8 mouse cellular contexts compared by ENCODE assay signal in the genomic region with DNA sequence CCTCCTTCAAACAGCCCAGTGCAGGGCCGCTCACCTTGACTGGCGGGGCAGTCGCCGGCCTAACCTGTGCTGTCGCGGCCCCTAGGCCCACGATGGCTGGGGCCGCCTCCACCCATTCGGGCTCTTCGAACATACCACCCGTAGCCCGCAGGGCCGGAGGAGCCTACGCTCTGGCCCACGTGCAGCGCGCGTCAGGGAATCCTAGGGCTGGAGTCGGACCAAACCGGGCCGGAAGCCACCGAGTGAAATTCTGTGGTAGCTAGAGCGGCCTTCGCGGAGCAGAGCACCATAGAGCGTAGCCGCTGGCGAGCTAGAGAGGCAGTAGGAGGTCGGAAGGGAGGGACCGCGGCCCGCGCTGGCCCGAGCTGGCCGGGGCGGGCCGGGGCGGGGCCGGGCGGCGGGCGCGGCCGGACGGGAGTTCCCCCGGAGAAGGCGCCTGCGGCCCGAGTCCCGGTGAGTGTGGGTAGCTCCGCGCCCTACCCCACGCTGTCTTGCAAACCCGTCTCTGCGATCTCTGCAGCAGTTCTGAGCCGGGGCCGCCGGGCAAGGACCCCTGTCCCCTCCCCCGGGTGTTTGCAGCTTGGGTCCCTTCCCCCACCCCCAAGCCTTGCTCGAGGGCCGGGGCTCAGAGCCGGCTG. TPM values are rescaled to one million over a fixed set of nuclear protein-coding genes. Genes with fewer than 3 reads are reported as not detected.
DNase-seq lines count a peak whose midpoint lies in the region; ATAC-seq lines count a peak whose summit lies in the region.

A gene (plus strand): TSS at position 329 of the 638 bp plus-strand sequence.

- peak; percentile 79 for ATAC-seq in common myeloid progenitor, adult 5-6 weeks (replicated peaks; ENCODE audit: low read depth, poor library complexity, severe bottlenecking)
- peak; percentile 80 for ATAC-seq in megakaryocyte progenitor cell, adult 5-6 weeks (replicated peaks; ENCODE audit: poor library complexity)

- peak; percentile 92 for DNase-seq in ZHBTc4 (ENCODE audit: low read depth, low spot score)
- peak; percentile 93 for DNase-seq in gastrocnemius, adult 8-10 months (ENCODE audit: low spot score in 2 of 2)
- peak; percentile 91 for DNase-seq in induced T-regulatory cell, adult 2 months (ENCODE audit: low read depth)
- DNase-seq in left cerebral cortex, adult 9 months (ENCODE audit: low spot score in 2 of 2), result peak; percentile 71 to 94
- peak; percentile 90 for DNase-seq in right cerebral cortex, postnatal 14 days
- peak; percentile 85 to 94 for DNase-seq in urinary bladder, postnatal 36 days (ENCODE audit: low spot score in 2 of 2)

RNA-seq across cellular contexts. Expression of the gene that starts here (rescaled TPM):
- 100 and 110 TPM in 2 replicates for total RNA-seq in common myeloid progenitor, adult 5-6 weeks (2017)
- total RNA-seq in gastrocnemius, adult 8-10 months (2022), result 10 to 100 TPM; 35.7 to 41.8 (median 38.3) TPM
- total RNA-seq in megakaryocyte progenitor cell, adult 5-6 weeks (2015), result 149 and 157 TPM in 2 replicates
- total RNA-seq in megakaryocyte progenitor cell, adult 5-6 weeks (2017), result 105 and 110 TPM in 2 replicates

Comparison
In these comparisons a context has a peak if more than half of its experiments do, and no peak if none do; other contexts are left out.
1. Peak in every context shown above with its lines: DNase-seq and ATAC-seq.